Mouse (Mus musculus) testis, adult 2 months (tissue): ENCODE results near the gene Copz1. TPM values are rescaled to one million over a fixed set of nuclear protein-coding genes. Genes with fewer than 3 reads are reported as not detected.

ENCODE experiments used
- H3K27ac ChIP-seq: fragments of 200-500 bp; 2 replicates; pipeline ENCODE4 v1.5.1; 2012; ENCODE audit warnings: low read depth, low read length; ENCODE audit not compliant: control insufficient read depth, insufficient read depth
- H3K27me3 ChIP-seq: fragments of 200-500 bp; 2 replicates; pipeline ENCODE4 v1.6.1; 2012; ENCODE audit warnings: mild to moderate bottlenecking, low read length, moderate library complexity; ENCODE audit not compliant: control insufficient read depth, insufficient read depth
- H3K36me3 ChIP-seq: fragments of 200-500 bp; 2 replicates; pipeline ENCODE4 v1.6.1; 2012; ENCODE audit warnings: mild to moderate bottlenecking, low read length; ENCODE audit not compliant: control insufficient read depth, insufficient read depth
- H3K4me1 ChIP-seq: fragments of 200-500 bp; 2 replicates; pipeline ENCODE4 v1.6.1; 2012; ENCODE audit warnings: low read length; ENCODE audit not compliant: control insufficient read depth, insufficient read depth
- H3K4me3 ChIP-seq: fragments of 200-500 bp; 2 replicates; pipeline ENCODE4 v1.5.1; 2012; ENCODE audit warnings: low read depth, mild to moderate bottlenecking, low read length, moderate library complexity, mixed read lengths; ENCODE audit not compliant: control insufficient read depth
- CTCF ChIP-seq: fragments of 200-500 bp; IDR thresholded peaks from 2 replicates; pipeline ENCODE4 v1.5.1; 2012; ENCODE audit warnings: low read depth, mild to moderate bottlenecking, inconsistent platforms, low read length, moderate library complexity; ENCODE audit not compliant: control insufficient read depth, insufficient read depth, insufficient replicate concordance
- POLR2A ChIP-seq: fragments of 200-500 bp; IDR thresholded peaks from 2 replicates; pipeline ENCODE4 v1.6.1; 2012; ENCODE audit warnings: low read depth, mild to moderate bottlenecking, inconsistent platforms, low read length, moderate library complexity; ENCODE audit not compliant: control insufficient read depth
- polyA plus RNA-seq: library from polyadenylated mRNA; depleted of rRNA; stranded (reverse); fragments of >200 nt; gene quantifications from 2 replicates; pipeline ENCODE4 v1.2.3, GENCODE M21; 2012; rRNA removed

Copz1 gene
- polyA plus RNA-seq, 1 experiment: 56.8 TPM

GRCm38 (mm10) chr15:103342415-103342814 lies 69.9 kb downstream of the Copz1 start:
- no peak for TF ChIP-seq POLR2A
- TF ChIP-seq CTCF: peak; percentile 19; the same call in 1 of the 2 replicates
- Histone ChIP-seq H3K4me1 (peaks cover 12% of the 10 kb centered on the region), H3K27ac (no peak overlapping the region), H3K27me3 (no peaks in the 10 kb centered on the region; the same call in 1 of the 2 replicates), H3K36me3 (no peaks in the 10 kb centered on the region), H3K4me3 (no peak overlapping the region)

GRCm38 (mm10) chr15:103343008-103343407 lies 70.5 kb downstream of the Copz1 start:
- no peak overlapping the region for H3K4me3 ChIP-seq
- no peaks in the 10 kb centered on the region for H3K36me3 ChIP-seq

GRCm38 (mm10) chr15:103343556-103343955 lies 71.0 kb downstream of the Copz1 start:
- no peaks in the 10 kb centered on the region for H3K36me3 ChIP-seq

More at GRCm38 (mm10) chr15:103343008-103343407, 70.5 kb downstream of the Copz1 start:
- TF ChIP-seq CTCF (no peak), POLR2A (no peak)
- Histone ChIP-seq H3K4me1 (peaks cover 12% of the 10 kb centered on the region), H3K27me3 (no peaks in the 10 kb centered on the region; the same call in 1 of the 2 replicates), H3K27ac (no peak overlapping the region)

GRCm38 (mm10) chr15:103345789-103346188 lies 73.3 kb downstream of the Copz1 start:
- Histone ChIP-seq H3K27ac (no peak overlapping the region), H3K4me3 (no peak overlapping the region), H3K4me1 (no peaks in the 10 kb centered on the region; the same call in 1 of the 2 replicates), H3K27me3 (no peaks in the 10 kb centered on the region), H3K36me3 (no peaks in the 10 kb centered on the region)
- TF ChIP-seq POLR2A (no peak), CTCF (no peak)

More at GRCm38 (mm10) chr15:103343556-103343955, 71.0 kb downstream of the Copz1 start:
- Histone ChIP-seq H3K27ac (no peak overlapping the region), H3K27me3 (no peaks in the 10 kb centered on the region; the same call in 1 of the 2 replicates), H3K4me3 (no peak overlapping the region), H3K4me1 (peaks cover 12% of the 10 kb centered on the region)
- TF ChIP-seq CTCF (no peak), POLR2A (no peak)

- no peak for TF ChIP-seq POLR2A
- peak; percentile 38; the same call in 1 of the 2 replicates for TF ChIP-seq CTCF
- Histone ChIP-seq H3K27ac (no peak overlapping the region), H3K27me3 (no peaks in the 10 kb centered on the region), H3K36me3 (no peaks in the 10 kb centered on the region), H3K4me3 (no peak overlapping the region), H3K4me1 (no peaks in the 10 kb centered on the region; the same call in 1 of the 2 replicates)
Measured at GRCm38 (mm10) chr15:103347275-103347684, 74.8 kb downstream of the Copz1 start.

Other genes with a start within 250 kb of the Copz1 start
- gene Smug1, start 105.6 kb upstream of the Copz1 start, polyA plus RNA-seq: 3.4 and 3.8 TPM in 2 replicates
- gene Cbx5, start 32.9 kb upstream of the Copz1 start, polyA plus RNA-seq: 11.8 and 15.7 TPM in 2 replicates
- 43.2 and 53.3 TPM in 2 replicates for gene Hnrnpa1, start 32.3 kb upstream of the Copz1 start, polyA plus RNA-seq
- gene Nfe2, start 14.3 kb upstream of the Copz1 start, polyA plus RNA-seq: 8.9 and 10.6 TPM in 2 replicates
- gene Gpr84, start 37.9 kb downstream of the Copz1 start, polyA plus RNA-seq: 0.24 and 0.43 TPM in 2 replicates
- gene Zfp385a, start 67.4 kb downstream of the Copz1 start, polyA plus RNA-seq: 84.7 and 92.7 TPM in 2 replicates
- gene Itga5, start 94.0 kb downstream of the Copz1 start, polyA plus RNA-seq: 1.1 and 1.4 TPM in 2 replicates
- gene Gtsf1, start 157.8 kb downstream of the Copz1 start, polyA plus RNA-seq: 491 and 515 TPM in 2 replicates
- gene Gtsf2, start 175.8 kb downstream of the Copz1 start, polyA plus RNA-seq: 111 and 129 TPM in 2 replicates
- 58.5 and 61.5 TPM in 2 replicates for gene Nckap1l, start 181.1 kb downstream of the Copz1 start, polyA plus RNA-seq
- 4.2 and 5.4 TPM in 2 replicates for gene Pde1b, start 230.3 kb downstream of the Copz1 start, polyA plus RNA-seq